Mouse (Mus musculus): ENCODE measurements at regions not wholly inside any gene's neighbourhood (a gene's known extent, or its start where the extent isn't known, plus 50 kb on each side); places are given as distances from the start of the nearest gene placed in this dataset.
"Not testable (repeated sequence)": the region's sequence is repeated elsewhere in the genome, so short reads cannot be mapped to it uniquely, and the experiment has no call there.

DNA sequence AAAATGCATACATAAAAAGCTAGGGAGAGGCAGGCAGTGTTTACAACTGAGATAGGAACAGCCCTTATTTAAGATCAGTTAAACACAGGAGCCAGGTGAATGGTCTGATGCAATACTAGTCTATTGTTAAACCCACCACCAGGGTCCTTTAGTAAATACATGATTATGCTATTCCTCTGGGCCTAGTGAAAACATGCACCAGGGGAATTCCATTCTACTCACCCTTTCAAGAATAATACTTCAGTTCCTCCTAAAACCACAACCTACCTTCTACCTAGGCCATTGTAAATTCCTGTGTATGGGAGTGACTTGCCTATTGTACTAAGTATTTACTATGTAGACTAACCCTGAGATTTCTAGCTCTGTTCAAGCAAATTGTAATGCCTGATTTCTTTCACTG is 501.7 kb upstream of the Vrk2 start:
- TF ChIP-seq POLR2A, CTCF (IDR thresholded peaks at IDR 0.05; ENCODE audit: insufficient read depth, low read depth, low read length): not testable (repeated sequence)

Data from olfactory bulb, adult 2 months (tissue).